Mouse (Mus musculus) kidney, adult 2 months (tissue): Measurements from ENCODE around the gene Gna13.

ENCODE experiments used
- CTCF ChIP-seq: fragments of 200-500 bp; conservative IDR thresholded peaks from 2 replicates; pipeline ENCODE4 v1.5.1; 2011; ENCODE audit warnings: low read depth, mild to moderate bottlenecking, control low read depth, low read length, moderate library complexity, mixed read lengths; ENCODE audit not compliant: insufficient read depth, insufficient read length
- POLR2A ChIP-seq: fragments of 200-500 bp; IDR thresholded peaks from one replicate; pipeline ENCODE4 v1.6.1; 2011; ENCODE audit warnings: low read depth, low read length, control low read depth

- TF ChIP-seq CTCF (no peak), POLR2A (no peak)
Observed at GRCm38 (mm10) chr11:109360581-109361040, 2.0 kb upstream of the Gna13 start.
